Mouse (Mus musculus): ENCODE results near the gene Mmp24. TPM values are rescaled to one million over a fixed set of nuclear protein-coding genes. Genes with fewer than 3 reads are reported as not detected.

Mmp24 gene
- polyA plus RNA-seq, 1 experiment from 2014 or later = 0.73 TPM

DNA sequence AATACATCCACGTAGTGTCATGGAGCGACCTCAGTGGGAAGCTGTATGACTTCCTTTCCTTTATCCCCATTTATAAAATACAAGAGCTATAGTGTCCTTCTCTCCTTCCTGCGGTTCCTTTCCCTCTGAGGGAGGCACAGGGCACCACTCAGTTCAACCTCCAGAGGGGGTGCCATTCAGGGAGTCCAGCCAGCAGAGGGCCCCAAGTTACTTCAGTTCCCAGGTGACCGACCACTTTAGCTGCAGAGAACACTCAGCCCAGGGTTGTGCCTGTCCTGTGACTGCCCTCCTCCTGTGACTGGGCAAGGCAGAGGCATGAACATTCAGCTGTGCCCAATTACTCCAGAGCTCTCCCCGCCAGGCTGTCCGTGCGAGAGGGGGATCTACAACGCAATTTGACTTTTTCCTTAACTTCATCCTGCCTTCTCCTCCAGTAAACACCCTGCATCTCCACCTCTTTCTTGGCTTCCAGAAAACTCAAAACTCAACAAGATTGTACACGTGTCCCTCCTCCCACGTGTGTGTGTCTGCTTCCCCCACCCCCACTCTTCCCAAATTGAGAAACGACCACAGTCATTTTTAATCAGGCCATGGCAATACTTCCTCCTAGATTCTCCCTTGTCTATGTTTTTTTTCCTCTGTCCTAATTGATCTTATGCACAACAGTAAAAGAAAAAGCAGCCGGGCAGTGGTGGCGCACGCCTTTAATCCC is 18.1 kb upstream of the Mmp24 start:
- no peak for DNase-seq (ENCODE audit: low spot score)
- Histone ChIP-seq H3K9ac (replicated peaks; ENCODE audit: low read length) (no peak overlapping the region), H3K4me1 (ENCODE audit: control insufficient read depth, insufficient read depth, low read length) (no peaks in the 10 kb centered on the region), H3K27ac (replicated peaks; ENCODE audit: low read depth, low read length) (no peak overlapping the region), H3K27me3 (ENCODE audit: control insufficient read depth, insufficient read depth, low read length) (no peaks in the 10 kb centered on the region), H3K9me3 (replicated peaks; ENCODE audit: control insufficient read depth, low read length) (no peaks in the 10 kb centered on the region), H3K4me3 (ENCODE audit: low read depth, low read length) (no peak overlapping the region), H3K4me2 (ENCODE audit: low read depth, low read length) (no peak overlapping the region), H3K36me3 (replicated peaks; ENCODE audit: control insufficient read depth, insufficient read depth, low read depth, low read length) (no peaks in the 10 kb centered on the region)
- no peak for ATAC-seq (replicated peaks; ENCODE audit: insufficient number of reproducible peaks, low FRiP score, low TSS enrichment, low read depth)
- WGBS = 57% methylated on average over 14 of the region's 14 CpGs

DNA sequence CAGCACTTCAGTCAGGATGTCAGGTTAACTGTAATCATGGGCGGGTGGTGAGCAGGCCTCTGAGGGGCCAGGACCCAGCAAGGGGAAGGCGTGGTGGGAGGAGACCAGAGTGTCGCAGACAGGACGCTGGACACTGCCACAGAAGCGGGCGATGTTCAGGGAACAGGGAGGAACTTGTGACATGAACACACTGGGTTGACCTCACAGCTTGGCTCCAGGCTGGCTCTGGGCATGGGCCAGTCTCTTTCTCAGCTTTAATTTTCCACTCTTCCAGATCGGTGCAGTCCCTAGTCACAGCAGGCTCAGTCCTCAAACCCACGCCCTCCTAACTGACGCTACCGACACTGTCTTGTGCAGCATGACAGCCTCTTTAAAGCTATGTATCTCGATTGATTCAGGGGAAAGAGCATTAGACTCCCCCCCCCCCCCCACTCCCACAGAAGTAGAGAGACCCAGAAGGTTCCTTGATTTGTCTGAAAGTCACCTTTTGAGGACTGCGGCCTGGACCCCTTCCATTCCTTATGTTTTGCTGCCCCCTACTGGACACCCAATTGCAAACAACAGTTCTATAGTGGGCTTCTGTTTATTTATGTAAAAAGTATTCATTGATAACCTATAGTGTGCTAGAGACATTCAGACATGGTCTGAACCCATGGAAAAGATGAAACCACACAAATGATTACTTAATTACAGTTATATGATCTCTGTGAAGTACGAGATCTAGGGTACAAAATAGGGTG is 10.3 kb upstream of the Mmp24 start:
- H3K9me3 ChIP-seq (replicated peaks; ENCODE audit: control insufficient read depth, low read length) = no peaks in the 10 kb centered on the region
- H3K27me3 ChIP-seq (ENCODE audit: control insufficient read depth, insufficient read depth, low read length) = no peaks in the 10 kb centered on the region
- no peaks in the 10 kb centered on the region for H3K4me1 ChIP-seq (ENCODE audit: control insufficient read depth, insufficient read depth, low read length)
- H3K4me3 ChIP-seq (ENCODE audit: low read depth, low read length) = no peak overlapping the region
- peak; percentile 90 for DNase-seq (ENCODE audit: low spot score)
- H3K9ac ChIP-seq (replicated peaks; ENCODE audit: low read length) = no peak overlapping the region
- no peaks in the 10 kb centered on the region for H3K36me3 ChIP-seq (replicated peaks; ENCODE audit: control insufficient read depth, insufficient read depth, low read depth, low read length)
- WGBS = 55% methylated on average over 13 of the region's 13 CpGs
- no peak overlapping the region for H3K27ac ChIP-seq (replicated peaks; ENCODE audit: low read depth, low read length)
- no peak overlapping the region for H3K4me2 ChIP-seq (ENCODE audit: low read depth, low read length)
- 0 out of 2 replicates have a peak, but pooled peaks have one; percentile 48 for ATAC-seq (replicated peaks; ENCODE audit: insufficient number of reproducible peaks, low FRiP score, low TSS enrichment, low read depth)

DNA sequence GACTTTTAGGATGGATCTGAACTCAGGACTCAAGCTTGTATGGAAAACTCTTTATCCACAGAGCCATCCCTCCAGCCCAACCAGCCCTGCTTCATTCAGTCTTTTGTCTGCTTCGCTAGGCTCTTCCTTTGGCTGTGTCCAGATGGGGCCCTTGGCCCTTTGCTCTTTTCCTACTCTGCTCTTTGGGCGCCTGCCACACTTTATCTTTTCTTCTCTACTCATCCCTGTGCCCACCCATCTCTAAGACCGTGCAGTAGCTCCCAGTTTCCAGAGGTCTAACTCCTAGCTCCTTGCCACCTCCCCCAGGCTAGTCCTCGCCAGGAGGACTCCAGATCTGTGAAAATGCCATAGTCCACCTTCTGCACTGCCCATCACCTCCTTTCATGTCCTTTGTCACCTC is 1.5 kb upstream of the Mmp24 start:
- Histone ChIP-seq H3K9ac (replicated peaks; ENCODE audit: low read length) (no peak overlapping the region), H3K36me3 (replicated peaks; ENCODE audit: control insufficient read depth, insufficient read depth, low read depth, low read length) (no peaks in the 10 kb centered on the region), H3K4me3 (ENCODE audit: low read depth, low read length) (no peak overlapping the region), H3K27me3 (ENCODE audit: control insufficient read depth, insufficient read depth, low read length) (peaks cover 18% of the 10 kb centered on the region), H3K4me1 (ENCODE audit: control insufficient read depth, insufficient read depth, low read length) (no peaks in the 10 kb centered on the region), H3K4me2 (ENCODE audit: low read depth, low read length) (no peak overlapping the region), H3K27ac (replicated peaks; ENCODE audit: low read depth, low read length) (no peak overlapping the region), H3K9me3 (replicated peaks; ENCODE audit: control insufficient read depth, low read length) (no peaks in the 10 kb centered on the region)
- WGBS = 69% methylated on average over 4 of the region's 4 CpGs
- no peak for DNase-seq (ENCODE audit: low spot score)
- ATAC-seq (replicated peaks; ENCODE audit: insufficient number of reproducible peaks, low FRiP score, low TSS enrichment, low read depth) = no peak

DNA sequence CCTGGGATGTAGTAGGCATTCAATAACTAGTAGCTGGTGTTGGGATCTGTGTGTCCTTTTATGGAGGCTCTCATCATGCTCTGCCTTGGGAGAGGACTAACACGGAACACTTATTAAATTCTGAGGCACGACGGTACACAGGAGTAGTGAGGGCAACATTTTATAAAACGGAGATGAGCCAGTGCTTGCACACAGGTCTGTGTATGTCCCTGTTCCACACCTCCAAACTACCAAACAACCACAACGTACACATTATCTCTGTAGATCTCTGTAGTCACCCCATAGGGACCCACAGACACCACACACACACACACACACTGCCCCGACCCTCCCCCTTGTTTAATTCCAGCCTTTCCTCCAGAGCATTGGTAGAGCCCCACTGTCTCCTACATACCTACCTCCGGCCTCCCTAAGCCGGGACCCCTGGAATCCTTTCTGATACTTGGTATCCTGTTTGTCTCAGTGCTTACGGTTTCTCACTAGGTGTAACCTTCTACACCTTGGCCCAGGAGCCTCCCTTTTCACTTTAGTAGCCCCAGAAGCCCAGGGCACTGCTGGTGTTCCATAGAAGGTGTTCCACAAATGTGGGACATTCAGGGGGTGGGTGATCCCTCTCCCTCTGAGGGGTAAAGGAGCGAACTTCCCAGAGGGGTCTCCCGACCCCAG is 748 bp upstream of the Mmp24 start:
- Histone ChIP-seq H3K4me3 (ENCODE audit: low read depth, low read length) (no peak overlapping the region), H3K27ac (replicated peaks; ENCODE audit: low read depth, low read length) (no peak overlapping the region), H3K4me1 (ENCODE audit: control insufficient read depth, insufficient read depth, low read length) (no peaks in the 10 kb centered on the region), H3K36me3 (replicated peaks; ENCODE audit: control insufficient read depth, insufficient read depth, low read depth, low read length) (no peaks in the 10 kb centered on the region), H3K9ac (replicated peaks; ENCODE audit: low read length) (no peak overlapping the region), H3K27me3 (ENCODE audit: control insufficient read depth, insufficient read depth, low read length) (peaks cover 18% of the 10 kb centered on the region), H3K9me3 (replicated peaks; ENCODE audit: control insufficient read depth, low read length) (no peaks in the 10 kb centered on the region), H3K4me2 (ENCODE audit: low read depth, low read length) (no peak overlapping the region)
- DNase-seq (ENCODE audit: low spot score) (no peak), ATAC-seq (replicated peaks; ENCODE audit: insufficient number of reproducible peaks, low FRiP score, low TSS enrichment, low read depth) (no peak)
- WGBS = 64% methylated on average over 11 of the region's 11 CpGs

DNA sequence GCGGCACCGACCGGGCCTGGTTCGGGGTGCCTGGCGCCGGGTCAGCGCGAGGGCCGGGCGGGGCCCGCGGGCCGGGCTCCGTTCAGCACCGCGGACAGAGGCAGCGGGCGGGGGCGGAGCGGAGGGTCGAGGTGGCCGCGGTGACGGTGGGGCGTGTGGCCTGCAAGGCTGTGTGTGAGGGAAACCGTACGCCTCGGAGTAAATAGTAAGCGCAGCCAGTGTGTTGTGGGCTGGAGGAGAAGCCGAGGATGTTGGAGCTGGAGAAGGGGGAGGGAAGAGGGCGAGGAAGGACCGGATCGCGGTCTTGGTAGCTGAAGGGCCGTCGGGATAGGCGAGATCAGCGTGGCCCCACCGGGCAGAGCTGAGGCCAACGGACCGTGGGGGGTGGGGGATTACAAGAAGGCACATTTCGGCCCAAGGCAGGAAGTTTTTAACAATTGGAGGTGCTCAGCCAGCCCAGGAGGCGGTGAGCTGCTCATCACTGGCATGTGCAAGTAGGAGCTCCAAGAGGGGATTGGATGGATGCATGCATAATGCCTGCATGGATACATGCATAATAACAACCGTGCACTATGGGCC is 632 bp downstream of the Mmp24 start:
- Histone ChIP-seq H3K4me3 (ENCODE audit: low read depth, low read length) (peak overlapping the region; percentile 40), H3K9me3 (replicated peaks; ENCODE audit: control insufficient read depth, low read length) (no peaks in the 10 kb centered on the region), H3K9ac (replicated peaks; ENCODE audit: low read length) (peak overlapping the region; percentile 7; the same call in 1 of the 2 replicates), H3K27ac (replicated peaks; ENCODE audit: low read depth, low read length) (no peak overlapping the region), H3K4me1 (ENCODE audit: control insufficient read depth, insufficient read depth, low read length) (no peaks in the 10 kb centered on the region), H3K36me3 (replicated peaks; ENCODE audit: control insufficient read depth, insufficient read depth, low read depth, low read length) (no peaks in the 10 kb centered on the region), H3K27me3 (ENCODE audit: control insufficient read depth, insufficient read depth, low read length) (peaks cover 18% of the 10 kb centered on the region), H3K4me2 (ENCODE audit: low read depth, low read length) (peak overlapping the region; percentile 87)
- DNase-seq (ENCODE audit: low spot score) (peak; percentile 77), ATAC-seq (replicated peaks; ENCODE audit: insufficient number of reproducible peaks, low FRiP score, low TSS enrichment, low read depth) (peak; percentile 76; the same call in 1 of the 2 replicates)
- under 1% methylated on average over 31 of the region's 44 CpGs for WGBS

DNA sequence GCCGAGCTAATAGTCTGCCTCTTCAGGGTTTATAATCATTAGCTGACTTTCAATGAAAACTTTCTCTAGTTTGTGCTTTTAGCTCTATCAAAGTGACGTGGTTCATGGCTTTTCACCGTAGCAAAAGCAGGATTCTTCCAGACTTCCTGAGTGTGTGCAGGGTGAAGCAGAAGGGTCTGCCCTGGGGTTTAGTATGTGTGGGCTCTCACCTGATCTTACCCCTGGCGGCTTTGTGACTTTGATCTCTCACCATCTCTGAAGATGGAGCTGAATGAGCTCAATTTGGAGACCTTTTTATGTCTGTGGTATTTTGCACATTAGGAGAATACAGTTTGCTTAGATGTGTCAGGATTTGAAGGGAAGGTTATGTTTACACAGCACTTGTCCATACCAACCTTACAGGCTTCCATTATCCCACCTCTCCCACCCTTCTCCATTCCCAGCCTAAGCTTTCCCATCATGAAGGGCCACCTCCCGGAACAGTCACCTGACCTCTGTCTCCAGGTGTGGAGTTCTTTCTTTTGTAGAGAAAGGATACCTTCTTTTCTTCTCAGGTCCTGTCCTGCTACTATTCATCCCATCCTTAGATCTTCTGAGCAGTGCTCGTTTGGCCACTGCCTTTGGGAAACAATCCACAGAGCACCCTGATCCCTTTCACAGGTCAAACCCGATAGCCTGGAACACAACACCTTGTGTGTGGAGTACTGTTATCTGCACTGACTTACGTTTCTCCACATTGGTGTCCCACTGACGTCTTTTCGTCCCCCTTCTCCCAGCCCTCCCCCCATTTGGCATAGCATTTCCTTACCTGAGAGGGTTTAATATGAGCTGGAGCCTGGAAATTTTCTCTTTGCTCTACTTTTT is 1.9 kb downstream of the Mmp24 start:
- no peak overlapping the region for H3K4me2 ChIP-seq (ENCODE audit: low read depth, low read length)
- H3K9me3 ChIP-seq (replicated peaks; ENCODE audit: control insufficient read depth, low read length) = no peaks in the 10 kb centered on the region
- H3K27me3 ChIP-seq (ENCODE audit: control insufficient read depth, insufficient read depth, low read length) = peaks cover 18% of the 10 kb centered on the region
- no peaks in the 10 kb centered on the region for H3K4me1 ChIP-seq (ENCODE audit: control insufficient read depth, insufficient read depth, low read length)
- H3K9ac ChIP-seq (replicated peaks; ENCODE audit: low read length) = no peak overlapping the region
- ATAC-seq (replicated peaks; ENCODE audit: insufficient number of reproducible peaks, low FRiP score, low TSS enrichment, low read depth) (no peak), DNase-seq (ENCODE audit: low spot score) (no peak)
- H3K27ac ChIP-seq (replicated peaks; ENCODE audit: low read depth, low read length) = no peak overlapping the region
- 67% methylated on average over 10 of the region's 10 CpGs for WGBS
- H3K36me3 ChIP-seq (replicated peaks; ENCODE audit: control insufficient read depth, insufficient read depth, low read depth, low read length) = no peaks in the 10 kb centered on the region
- H3K4me3 ChIP-seq (ENCODE audit: low read depth, low read length) = no peak overlapping the region

DNA sequence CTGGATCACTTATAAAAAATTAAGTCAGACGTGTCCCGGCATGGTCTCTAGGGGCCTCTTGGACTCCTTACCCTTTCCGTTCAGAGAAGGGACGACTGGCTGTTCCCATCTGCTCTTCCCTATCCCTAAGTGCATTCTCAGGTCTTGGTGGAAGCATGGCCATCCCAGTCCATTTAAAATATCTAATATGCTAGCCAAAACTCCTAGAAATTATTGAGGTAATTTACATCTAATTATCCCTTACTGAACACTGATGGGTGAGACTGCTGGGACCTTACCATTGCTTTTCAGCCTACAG is 2.5 kb downstream of the Mmp24 start:
- no peaks in the 10 kb centered on the region for H3K4me1 ChIP-seq (ENCODE audit: control insufficient read depth, insufficient read depth, low read length)
- H3K9me3 ChIP-seq (replicated peaks; ENCODE audit: control insufficient read depth, low read length) = no peaks in the 10 kb centered on the region
- H3K36me3 ChIP-seq (replicated peaks; ENCODE audit: control insufficient read depth, insufficient read depth, low read depth, low read length) = no peaks in the 10 kb centered on the region
- H3K27me3 ChIP-seq (ENCODE audit: control insufficient read depth, insufficient read depth, low read length) = peaks cover 18% of the 10 kb centered on the region
- DNase-seq (ENCODE audit: low spot score) = no peak
- H3K27ac ChIP-seq (replicated peaks; ENCODE audit: low read depth, low read length) = no peak overlapping the region
- no peak overlapping the region for H3K4me3 ChIP-seq (ENCODE audit: low read depth, low read length)
- no peak overlapping the region for H3K4me2 ChIP-seq (ENCODE audit: low read depth, low read length)
- no peak overlapping the region for H3K9ac ChIP-seq (replicated peaks; ENCODE audit: low read length)
- 78% methylated on average over 4 of the region's 4 CpGs for WGBS
- no peak for ATAC-seq (replicated peaks; ENCODE audit: insufficient number of reproducible peaks, low FRiP score, low TSS enrichment, low read depth)
